Mouse (Mus musculus) myocyte (in vitro differentiated cells): ENCODE measurements at regions not wholly inside any gene's neighbourhood (a gene's known extent, or its start where the extent isn't known, plus 50 kb on each side); places are given as distances from the start of the nearest gene placed in this dataset.

ENCODE experiments used
- CEBPB ChIP-seq: IDR thresholded peaks from 2 replicates; pipeline ENCODE4 v1.6.1; 2011; ENCODE audit warnings: mild to moderate bottlenecking, moderate library complexity; ENCODE audit not compliant: poor library complexity, insufficient read depth, severe bottlenecking
- E2F4 ChIP-seq: IDR thresholded peaks from one replicate; pipeline ENCODE4 v1.6.1; 2011; ENCODE audit warnings: mild to moderate bottlenecking, control low read depth, moderate library complexity; ENCODE audit not compliant: insufficient read depth
- MAX ChIP-seq: IDR thresholded peaks from one replicate; pipeline ENCODE4 v1.6.1; 2011; ENCODE audit warnings: low read depth, mild to moderate bottlenecking, control low read depth
- MYOD1 ChIP-seq, 3 experiments: IDR thresholded peaks; one replicate each; pipeline ENCODE4 v1.6.1; 2011; ENCODE audit warnings: control low read depth in 2 of 3, low read depth in 2 of 3, mild to moderate bottlenecking in 2 of 3, moderate library complexity in 1 of 3; ENCODE audit not compliant: insufficient read length in 2 of 3, control insufficient read depth in 1 of 3
- MYOG ChIP-seq, 3 experiments: IDR thresholded peaks; one replicate each; pipeline ENCODE4 v1.6.1; 2011; ENCODE audit warnings: control low read depth in 2 of 3, low read depth in 2 of 3, mild to moderate bottlenecking in 2 of 3; ENCODE audit not compliant: insufficient read length in 2 of 3, control insufficient read depth in 1 of 3, insufficient read depth in 1 of 3
- POLR2A ChIP-seq: IDR thresholded peaks from one replicate; pipeline ENCODE4 v1.6.1; 2011; ENCODE audit warnings: low read depth, mild to moderate bottlenecking, control low read depth, moderate library complexity; ENCODE audit not compliant: insufficient read length
- POLR2AphosphoS2 ChIP-seq: IDR thresholded peaks from one replicate; pipeline ENCODE4 v1.6.1; 2011; ENCODE audit warnings: low read depth, control low read depth; ENCODE audit not compliant: insufficient read length
- SRF ChIP-seq: IDR thresholded peaks from one replicate; pipeline ENCODE4 v1.6.1; 2011; ENCODE audit warnings: low read depth; ENCODE audit not compliant: control insufficient read depth, insufficient read length
- TCF3 ChIP-seq: IDR thresholded peaks from one replicate; pipeline ENCODE4 v1.6.1; 2011; ENCODE audit warnings: low read depth, control low read depth; ENCODE audit not compliant: insufficient read length
- USF1 ChIP-seq: IDR thresholded peaks from one replicate; pipeline ENCODE4 v1.6.1; 2011; ENCODE audit warnings: low read depth, mild to moderate bottlenecking, control low read depth, moderate library complexity

DNA sequence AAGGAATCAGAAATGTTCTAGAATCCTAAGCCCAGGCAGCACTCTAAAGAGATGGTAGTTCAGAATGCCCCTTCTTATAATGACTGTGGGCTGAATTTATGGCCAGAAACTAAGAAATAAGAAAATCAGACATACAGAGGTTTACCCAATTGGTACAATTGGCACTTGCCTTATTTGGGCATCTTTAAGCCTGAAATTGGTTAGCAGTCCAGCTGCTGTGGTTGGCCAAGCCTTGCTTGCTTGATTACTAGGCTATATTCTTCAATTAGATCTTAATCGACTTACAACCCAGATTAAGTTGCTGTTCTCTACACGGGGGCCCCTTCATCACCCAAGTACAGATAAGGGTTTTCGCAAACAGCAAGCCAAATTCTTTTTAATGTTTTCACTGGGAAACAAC lies 60.1 kb upstream of the Thbs1 start:
- TF ChIP-seq POLR2A (no peak), MYOG (IDR thresholded peaks at IDR 0.05; ENCODE audit: control insufficient read depth in 1 of 3, insufficient read depth in 1 of 3, insufficient read length in 2 of 3, low read depth in 2 of 3) (no peak), E2F4 (no peak), USF1 (no peak), MAX (no peak), POLR2AphosphoS2 (no peak), MYOD1 (IDR thresholded peaks at IDR 0.05; ENCODE audit: control insufficient read depth in 1 of 3, insufficient read length in 2 of 3, low read depth in 2 of 3) (no peak), CEBPB (no peak), SRF (peak; percentile 93), TCF3 (no peak)
